Mouse (Mus musculus) MEL (cell line): ENCODE results near the gene Tmem190.

ENCODE experiments used
- CHD1 ChIP-seq: IDR thresholded peaks from 2 replicates; pipeline ENCODE4 v1.6.1; 2012; ENCODE audit warnings: low read depth, mild to moderate bottlenecking, inconsistent platforms, low read length, improper control_type of control experiment
- CTCF ChIP-seq, 3 experiments: IDR thresholded peaks in 2 of 3; conservative IDR thresholded peaks in 1 of 3; 2 replicates each; pipeline ENCODE4 v1.5.1; 2011 to 2012; ENCODE audit warnings: low read length in 3 of 3, low read depth in 2 of 3, mild to moderate bottlenecking in 2 of 3, improper control_type of control experiment in 1 of 3, inconsistent platforms in 1 of 3, mixed read lengths in 1 of 3, moderate library complexity in 1 of 3; ENCODE audit not compliant: control insufficient read depth in 1 of 3, insufficient read depth in 1 of 3, poor library complexity in 1 of 3, severe bottlenecking in 1 of 3
- EP300 ChIP-seq, 2 experiments: IDR thresholded peaks; 2 replicates each; pipeline ENCODE4 v1.6.1; 2011; ENCODE audit warnings: improper control_type of control experiment in 2 of 2, low read length in 2 of 2, low read depth in 1 of 2, mild to moderate bottlenecking in 1 of 2
- GATA1 ChIP-seq: IDR thresholded peaks from 2 replicates; pipeline ENCODE4 v1.6.1; 2011; ENCODE audit warnings: low read depth, low read length, improper control_type of control experiment
- JUND ChIP-seq: IDR thresholded peaks from 2 replicates; pipeline ENCODE4 v1.6.1; 2011; ENCODE audit warnings: low read depth, mild to moderate bottlenecking, improper control_type of control experiment, low read length
- NRF1 ChIP-seq: IDR thresholded peaks from 2 replicates; pipeline ENCODE4 v1.6.1; 2014; ENCODE audit warnings: low read depth, mild to moderate bottlenecking, inconsistent platforms, low read length, improper control_type of control experiment, moderate library complexity; ENCODE audit not compliant: poor library complexity, insufficient read depth, severe bottlenecking
- SIN3A ChIP-seq: IDR thresholded peaks from 2 replicates; pipeline ENCODE4 v1.6.1; 2012; ENCODE audit warnings: low read length, improper control_type of control experiment, inconsistent platforms
- TAL1 ChIP-seq: IDR thresholded peaks from 2 replicates; pipeline ENCODE4 v1.6.1; 2012; ENCODE audit warnings: mild to moderate bottlenecking, inconsistent platforms, low read length, moderate library complexity, mixed read lengths

- TF ChIP-seq TAL1 (no peak), CTCF (IDR thresholded peaks at IDR 0.05 in 2 of 3, conservative IDR thresholded peaks at IDR 0.05 in 1 of 3; ENCODE audit: control insufficient read depth in 1 of 3, insufficient read depth in 1 of 3, low read depth in 2 of 3, low read length in 3 of 3, poor library complexity in 1 of 3, severe bottlenecking in 1 of 3) (no peak), CHD1 (no peak), GATA1 (no peak), NRF1 (no peak), SIN3A (no peak), JUND (no peak), EP300 (IDR thresholded peaks at IDR 0.05; ENCODE audit: low read depth in 1 of 2, low read length in 2 of 2) (no peak)
Observed at GRCm38 (mm10) chr7:4776861-4777830, 5.6 kb upstream of the Tmem190 start.
